ENCODE assay signal across 7 mouse cellular contexts in genomic region chr7:127472060-127472459, GRCm38 (mm10). TPM values are rescaled to one million over a fixed set of nuclear protein-coding genes. Genes with fewer than 3 reads are reported as not detected.
DNase-seq lines count a peak whose midpoint lies in the region; ATAC-seq and TF ChIP-seq lines count a peak whose summit lies in the region.

No protein-coding gene starts in this region.

- TF ChIP-seq CTCF in lung, adult 2 months (IDR thresholded peaks at IDR 0.05; ENCODE audit: insufficient read depth, low read length), result no peak

- 4% methylated on average over 7 of the region's 7 CpGs for WGBS in lung, adult 2 months
- WGBS in hindbrain, embryonic 16.5 days, result 0% methylated on average over 7 of the region's 7 CpGs
- WGBS in neural tube, embryonic 12.5 days, result 1% methylated on average over 7 of the region's 7 CpGs

- H3K9ac ChIP-seq in hindbrain, embryonic 16.5 days (ENCODE audit: low read depth, low read length), result peak overlapping the region; percentile 93
- H3K9ac ChIP-seq in neural tube, embryonic 12.5 days, result peak overlapping the region; percentile 94

- H3K36me3 ChIP-seq in hindbrain, embryonic 16.5 days (ENCODE audit: control insufficient read depth, insufficient read depth, low read length), result peaks cover 34% of the 10 kb centered on the region
- peaks cover 50% of the 10 kb centered on the region for H3K36me3 ChIP-seq in neural tube, embryonic 12.5 days

- TF ChIP-seq POLR2A in lung, adult 2 months (IDR thresholded peaks at IDR 0.05; ENCODE audit: borderline replicate concordance, extremely low read depth, low read depth, low read length), result no peak

- H3K4me2 ChIP-seq in hindbrain, embryonic 16.5 days (ENCODE audit: low read length), result peak overlapping the region; percentile 67
- peak overlapping the region; percentile 91 for H3K4me2 ChIP-seq in neural tube, embryonic 12.5 days (replicated peaks)

- H3K27ac ChIP-seq in hindbrain, embryonic 16.5 days (ENCODE audit: low read depth, low read length), result peak overlapping the region; percentile 97
- H3K27ac ChIP-seq in neural tube, embryonic 12.5 days, result peak overlapping the region; percentile 96

- peak; percentile 4; the same call in 1 of the 2 replicates for ATAC-seq in hindbrain, embryonic 16.5 days
- ATAC-seq in neural tube, embryonic 12.5 days (ENCODE audit: low FRiP score, low read depth), result no peak

- DNase-seq in lung, adult 2 months, result no peak
- no peak for DNase-seq in lung, adult 18-20 months
- peak; percentile 45 for DNase-seq in embryo, embryonic 10.5 days (ENCODE audit: low spot score)
- DNase-seq in urinary bladder, postnatal 25 days (ENCODE audit: low spot score), result no peak
- no peak for DNase-seq in adrenal gland, postnatal 14 days

- no peaks in the 10 kb centered on the region for H3K9me3 ChIP-seq in hindbrain, embryonic 16.5 days (ENCODE audit: control insufficient read depth, low read length)
- no peaks in the 10 kb centered on the region for H3K9me3 ChIP-seq in neural tube, embryonic 12.5 days

- H3K4me1 ChIP-seq in lung, adult 2 months (ENCODE audit: control insufficient read depth, insufficient read depth, low read length), result peaks cover 9% of the 10 kb centered on the region
- H3K4me1 ChIP-seq in hindbrain, embryonic 16.5 days (ENCODE audit: control insufficient read depth, insufficient read depth, low read depth, low read length), result peaks cover 13% of the 10 kb centered on the region
- peaks cover 14% of the 10 kb centered on the region for H3K4me1 ChIP-seq in neural tube, embryonic 12.5 days

- peak overlapping the region; percentile 89 for H3K4me3 ChIP-seq in lung, adult 2 months (replicated peaks; ENCODE audit: extremely low read depth, low read depth, low read length)
- H3K4me3 ChIP-seq in hindbrain, embryonic 16.5 days (ENCODE audit: low read length), result peak overlapping the region; percentile 86
- peak overlapping the region; percentile 89 for H3K4me3 ChIP-seq in neural tube, embryonic 12.5 days

- H3K27me3 ChIP-seq in hindbrain, embryonic 16.5 days (replicated peaks; ENCODE audit: control insufficient read depth, insufficient read depth, low read length), result no peaks in the 10 kb centered on the region
- H3K27me3 ChIP-seq in neural tube, embryonic 12.5 days (replicated peaks), result no peaks in the 10 kb centered on the region

RNA-seq across cellular contexts. Expression of gene Fbrs, which starts 6.9 kb away (rescaled TPM):
- 32.0 and 42.2 TPM in 2 replicates for polyA plus RNA-seq in lung, adult 2 months (2012; rRNA removed)
- polyA plus RNA-seq in hindbrain, embryonic 16.5 days (2015; fragmentation: Nextera tagmentation; extraction: Ambion mirVana), result 10.2 and 12.6 TPM in 2 replicates
- polyA plus RNA-seq in neural tube, embryonic 12.5 days (2016; fragmentation: Nextera tagmentation; extraction: Ambion mirVana), result 13.1 and 16.9 TPM in 2 replicates
- total RNA-seq in adrenal gland, postnatal 14 days (2021), result 61.8 and 76.5 TPM in 2 replicates

RNA-seq across cellular contexts. Expression of gene Prr14, which starts 12.6 kb away (rescaled TPM):
- polyA plus RNA-seq in lung, adult 2 months (2012; rRNA removed), result 80.2 and 89.0 TPM in 2 replicates
- polyA plus RNA-seq in hindbrain, embryonic 16.5 days (2015; fragmentation: Nextera tagmentation; extraction: Ambion mirVana), result 29.0 and 35.2 TPM in 2 replicates
- polyA plus RNA-seq in neural tube, embryonic 12.5 days (2016; fragmentation: Nextera tagmentation; extraction: Ambion mirVana), result 56.1 and 63.5 TPM in 2 replicates
- total RNA-seq in adrenal gland, postnatal 14 days (2021), result 42.0 and 51.8 TPM in 2 replicates

RNA-seq across cellular contexts. Expression of gene Zfp689, which starts 23.1 kb away (rescaled TPM):
- 4.9 and 5.6 TPM in 2 replicates for polyA plus RNA-seq in lung, adult 2 months (2012; rRNA removed)
- polyA plus RNA-seq in hindbrain, embryonic 16.5 days (2015; fragmentation: Nextera tagmentation; extraction: Ambion mirVana), result 13.2 and 15.9 TPM in 2 replicates
- polyA plus RNA-seq in neural tube, embryonic 12.5 days (2016; fragmentation: Nextera tagmentation; extraction: Ambion mirVana), result 17.4 and 20.3 TPM in 2 replicates
- total RNA-seq in adrenal gland, postnatal 14 days (2021), result 3.5 and 5.0 TPM in 2 replicates

RNA-seq across cellular contexts. Expression of gene Srcap, which starts 39.7 kb away (rescaled TPM):
- polyA plus RNA-seq in lung, adult 2 months (2012; rRNA removed), result 27.0 and 32.8 TPM in 2 replicates
- 37.9 and 38.7 TPM in 2 replicates for polyA plus RNA-seq in hindbrain, embryonic 16.5 days (2015; fragmentation: Nextera tagmentation; extraction: Ambion mirVana)
- 72.9 and 79.9 TPM in 2 replicates for polyA plus RNA-seq in neural tube, embryonic 12.5 days (2016; fragmentation: Nextera tagmentation; extraction: Ambion mirVana)
- 88.8 and 95.3 TPM in 2 replicates for total RNA-seq in adrenal gland, postnatal 14 days (2021)

RNA-seq across cellular contexts. Expression of gene Gm42715, which starts 47.3 kb away (rescaled TPM):
- polyA plus RNA-seq in lung, adult 2 months (2012; rRNA removed), result 8.1 and 10.0 TPM in 2 replicates
- polyA plus RNA-seq in hindbrain, embryonic 16.5 days (2015; fragmentation: Nextera tagmentation; extraction: Ambion mirVana), result 13.2 and 13.7 TPM in 2 replicates
- 14.3 and 15.0 TPM in 2 replicates for polyA plus RNA-seq in neural tube, embryonic 12.5 days (2016; fragmentation: Nextera tagmentation; extraction: Ambion mirVana)
- total RNA-seq in adrenal gland, postnatal 14 days (2021), result 21.9 and 23.8 TPM in 2 replicates
